Mouse (Mus musculus): ENCODE measurements around the gene Gabbr2. TPM values are rescaled to one million over a fixed set of nuclear protein-coding genes. Genes with fewer than 3 reads are reported as not detected.
A peak's percentile ranks its signal among the peaks of the same experiment; 100 is the strongest.

Gabbr2 gene
- polyA plus RNA-seq, 1 experiment from 2014 or later: 0.09 TPM

DNA sequence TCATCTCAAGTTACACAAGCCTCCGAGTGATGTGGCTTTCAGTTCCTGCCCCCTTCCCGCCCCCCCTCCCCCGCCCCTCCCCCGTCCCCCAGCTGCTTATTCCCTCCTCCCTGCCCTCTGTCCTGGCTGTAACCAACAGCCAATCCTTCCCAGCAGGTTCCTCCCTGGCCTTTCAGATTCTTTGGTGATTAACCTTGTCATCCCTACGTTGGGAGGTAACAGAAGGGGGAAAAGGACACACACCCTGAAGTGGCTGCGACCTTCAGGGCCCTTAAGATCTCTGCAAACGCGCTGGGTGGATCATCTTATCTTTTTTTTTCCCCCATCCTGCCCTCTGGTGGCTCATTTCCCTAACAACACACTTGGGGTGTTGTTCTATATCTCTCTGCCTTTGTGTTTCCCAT is 326.3 kb downstream of the Gabbr2 start:
- no peak for ATAC-seq (ENCODE audit: insufficient number of reproducible peaks, insufficient read depth, low FRiP score, low read depth)
- WGBS: 0% methylated on average over 7 of the region's 8 CpGs
- Histone ChIP-seq H3K27ac (ENCODE audit: low read length) (no peak overlapping the region), H3K4me2 (replicated peaks; ENCODE audit: low read depth, low read length) (no peak overlapping the region), H3K4me3 (ENCODE audit: low read depth, low read length) (no peak overlapping the region), H3K4me1 (ENCODE audit: control insufficient read depth, insufficient read depth, low read length) (peaks cover 6% of the 10 kb centered on the region; the same call in 1 of the 2 replicates), H3K27me3 (ENCODE audit: control insufficient read depth, insufficient read depth, low read length) (no peaks in the 10 kb centered on the region), H3K9me3 (ENCODE audit: control insufficient read depth, low read depth, low read length) (no peaks in the 10 kb centered on the region), H3K36me3 (ENCODE audit: control insufficient read depth, insufficient read depth, low read length) (no peaks in the 10 kb centered on the region), H3K9ac (replicated peaks; ENCODE audit: low read depth, low read length) (no peak overlapping the region)

GRCm38 (mm10) chr4:46664123-46665009 is 327.3 kb downstream of the Gabbr2 start:
- H3K4me2 ChIP-seq (replicated peaks; ENCODE audit: low read depth, low read length): peak overlapping the region; percentile 75
- 2% methylated on average over 34 of the region's 34 CpGs for WGBS
- peak; percentile 89 for ATAC-seq (ENCODE audit: insufficient number of reproducible peaks, insufficient read depth, low FRiP score, low read depth)
- H3K36me3 ChIP-seq (ENCODE audit: control insufficient read depth, insufficient read depth, low read length): no peaks in the 10 kb centered on the region
- no peaks in the 10 kb centered on the region for H3K27me3 ChIP-seq (ENCODE audit: control insufficient read depth, insufficient read depth, low read length)
- H3K27ac ChIP-seq (ENCODE audit: low read length): peak overlapping the region; percentile 81
- peaks cover 6% of the 10 kb centered on the region; the same call in 1 of the 2 replicates for H3K4me1 ChIP-seq (ENCODE audit: control insufficient read depth, insufficient read depth, low read length)
- no peaks in the 10 kb centered on the region for H3K9me3 ChIP-seq (ENCODE audit: control insufficient read depth, low read depth, low read length)
- H3K9ac ChIP-seq (replicated peaks; ENCODE audit: low read depth, low read length): peak overlapping the region; percentile 49
- peak overlapping the region; percentile 40 for H3K4me3 ChIP-seq (ENCODE audit: low read depth, low read length)

GRCm38 (mm10) chr4:46661433-46661832 is 330.2 kb downstream of the Gabbr2 start:
- Histone ChIP-seq H3K4me3 (ENCODE audit: low read depth, low read length) (no peak overlapping the region), H3K4me1 (ENCODE audit: control insufficient read depth, insufficient read depth, low read length) (peaks cover 6% of the 10 kb centered on the region; the same call in 1 of the 2 replicates), H3K27me3 (ENCODE audit: control insufficient read depth, insufficient read depth, low read length) (no peaks in the 10 kb centered on the region), H3K27ac (ENCODE audit: low read length) (no peak overlapping the region), H3K36me3 (ENCODE audit: control insufficient read depth, insufficient read depth, low read length) (no peaks in the 10 kb centered on the region), H3K4me2 (replicated peaks; ENCODE audit: low read depth, low read length) (no peak overlapping the region), H3K9me3 (ENCODE audit: control insufficient read depth, low read depth, low read length) (no peaks in the 10 kb centered on the region), H3K9ac (replicated peaks; ENCODE audit: low read depth, low read length) (no peak overlapping the region)
- 74% methylated on average over 9 of the region's 9 CpGs for WGBS
- ATAC-seq (ENCODE audit: insufficient number of reproducible peaks, insufficient read depth, low FRiP score, low read depth): no peak

GRCm38 (mm10) chr4:46658946-46659345 is 332.7 kb downstream of the Gabbr2 start:
- no peaks in the 10 kb centered on the region for H3K27me3 ChIP-seq (ENCODE audit: control insufficient read depth, insufficient read depth, low read length)
- H3K9ac ChIP-seq (replicated peaks; ENCODE audit: low read depth, low read length): no peak overlapping the region
- H3K9me3 ChIP-seq (ENCODE audit: control insufficient read depth, low read depth, low read length): no peaks in the 10 kb centered on the region
- no peaks in the 10 kb centered on the region for H3K36me3 ChIP-seq (ENCODE audit: control insufficient read depth, insufficient read depth, low read length)
- no peak overlapping the region for H3K27ac ChIP-seq (ENCODE audit: low read length)
- H3K4me2 ChIP-seq (replicated peaks; ENCODE audit: low read depth, low read length): no peak overlapping the region
- no peak for ATAC-seq (ENCODE audit: insufficient number of reproducible peaks, insufficient read depth, low FRiP score, low read depth)
- WGBS: 72% methylated on average over 5 of the region's 5 CpGs
- no peak overlapping the region for H3K4me3 ChIP-seq (ENCODE audit: low read depth, low read length)
- no peaks in the 10 kb centered on the region for H3K4me1 ChIP-seq (ENCODE audit: control insufficient read depth, insufficient read depth, low read length)

DNA sequence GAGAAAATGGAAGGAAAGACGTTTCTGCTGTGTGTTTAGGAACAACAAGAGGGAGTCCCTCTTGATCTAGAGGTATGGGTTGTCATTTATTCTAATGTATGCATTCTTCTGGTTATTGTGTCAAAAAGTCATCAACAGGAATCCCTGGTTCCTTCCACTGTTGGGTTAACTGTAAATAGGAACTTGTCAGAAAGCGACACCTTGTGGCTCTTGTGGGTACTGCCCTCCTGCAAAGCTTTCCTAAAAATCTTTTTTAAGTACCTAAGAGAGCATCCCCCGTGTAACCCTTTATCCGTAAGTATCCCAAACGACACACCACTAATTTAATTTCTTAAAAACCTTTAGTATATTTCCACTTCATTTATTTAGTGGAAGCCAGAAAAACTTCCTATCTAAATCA is 334.6 kb downstream of the Gabbr2 start:
- no peaks in the 10 kb centered on the region for H3K27me3 ChIP-seq (ENCODE audit: control insufficient read depth, insufficient read depth, low read length)
- no peak overlapping the region for H3K9ac ChIP-seq (replicated peaks; ENCODE audit: low read depth, low read length)
- no peaks in the 10 kb centered on the region for H3K9me3 ChIP-seq (ENCODE audit: control insufficient read depth, low read depth, low read length)
- no peak overlapping the region for H3K4me3 ChIP-seq (ENCODE audit: low read depth, low read length)
- H3K36me3 ChIP-seq (ENCODE audit: control insufficient read depth, insufficient read depth, low read length): no peaks in the 10 kb centered on the region
- H3K4me2 ChIP-seq (replicated peaks; ENCODE audit: low read depth, low read length): no peak overlapping the region
- no peak overlapping the region for H3K27ac ChIP-seq (ENCODE audit: low read length)
- ATAC-seq (ENCODE audit: insufficient number of reproducible peaks, insufficient read depth, low FRiP score, low read depth): no peak
- 11% methylated on average over 5 of the region's 5 CpGs for WGBS
- H3K4me1 ChIP-seq (ENCODE audit: control insufficient read depth, insufficient read depth, low read length): no peaks in the 10 kb centered on the region

DNA sequence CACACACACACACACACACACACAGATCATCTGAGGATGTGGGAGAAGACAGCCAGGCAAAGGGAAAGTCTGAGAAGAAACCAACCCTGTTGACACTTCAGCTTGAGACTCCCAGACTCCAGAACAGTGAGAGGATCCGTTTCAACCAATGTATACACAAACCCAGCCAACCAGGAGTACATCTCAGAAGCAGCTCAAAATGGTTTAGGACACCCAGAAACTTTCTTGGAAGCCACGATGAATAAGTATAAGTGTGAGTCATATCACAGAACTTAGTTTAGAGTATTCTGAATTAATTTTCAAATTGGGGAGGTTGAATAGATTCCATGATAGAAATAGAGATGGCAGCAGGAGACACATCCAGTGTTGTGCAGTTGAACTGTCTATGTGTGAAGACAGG is 335.7 kb downstream of the Gabbr2 start:
- WGBS: 69% methylated on average over 2 of the region's 2 CpGs
- H3K4me1 ChIP-seq (ENCODE audit: control insufficient read depth, insufficient read depth, low read length): no peaks in the 10 kb centered on the region
- H3K36me3 ChIP-seq (ENCODE audit: control insufficient read depth, insufficient read depth, low read length): no peaks in the 10 kb centered on the region
- H3K4me2 ChIP-seq (replicated peaks; ENCODE audit: low read depth, low read length): no peak overlapping the region
- 0 out of 2 replicates have a peak, but pooled peaks cover 3% of the 10 kb centered on the region for H3K27me3 ChIP-seq (ENCODE audit: control insufficient read depth, insufficient read depth, low read length)
- no peak overlapping the region for H3K27ac ChIP-seq (ENCODE audit: low read length)
- ATAC-seq (ENCODE audit: insufficient number of reproducible peaks, insufficient read depth, low FRiP score, low read depth): no peak
- no peaks in the 10 kb centered on the region for H3K9me3 ChIP-seq (ENCODE audit: control insufficient read depth, low read depth, low read length)
- no peak overlapping the region for H3K9ac ChIP-seq (replicated peaks; ENCODE audit: low read depth, low read length)
- H3K4me3 ChIP-seq (ENCODE audit: low read depth, low read length): no peak overlapping the region

DNA sequence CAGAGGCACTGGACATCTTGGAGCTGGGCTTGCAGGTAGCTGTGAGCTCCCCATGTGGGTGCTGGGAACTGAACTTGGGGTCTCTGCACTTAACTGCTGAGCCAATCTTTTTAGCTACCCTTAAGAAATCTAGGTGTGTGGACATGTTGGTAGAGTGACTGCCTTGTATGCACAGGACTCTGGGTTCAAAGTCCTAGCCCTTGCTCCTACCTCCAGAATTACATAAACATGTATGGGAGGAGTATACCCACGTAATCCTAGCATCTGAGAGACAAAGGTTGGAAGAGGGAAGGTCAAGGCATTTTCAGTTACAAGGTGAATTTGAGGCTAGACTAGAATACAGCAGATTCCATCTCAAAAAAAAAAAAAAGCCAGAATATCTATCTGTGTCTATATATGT is 336.4 kb downstream of the Gabbr2 start:
- 0 out of 2 replicates have a peak, but pooled peaks cover 3% of the 10 kb centered on the region for H3K27me3 ChIP-seq (ENCODE audit: control insufficient read depth, insufficient read depth, low read length)
- no peak for ATAC-seq (ENCODE audit: insufficient number of reproducible peaks, insufficient read depth, low FRiP score, low read depth)
- H3K4me3 ChIP-seq (ENCODE audit: low read depth, low read length): no peak overlapping the region
- H3K4me2 ChIP-seq (replicated peaks; ENCODE audit: low read depth, low read length): no peak overlapping the region
- H3K9ac ChIP-seq (replicated peaks; ENCODE audit: low read depth, low read length): no peak overlapping the region
- H3K36me3 ChIP-seq (ENCODE audit: control insufficient read depth, insufficient read depth, low read length): no peaks in the 10 kb centered on the region
- H3K27ac ChIP-seq (ENCODE audit: low read length): no peak overlapping the region
- H3K9me3 ChIP-seq (ENCODE audit: control insufficient read depth, low read depth, low read length): no peaks in the 10 kb centered on the region
- H3K4me1 ChIP-seq (ENCODE audit: control insufficient read depth, insufficient read depth, low read length): no peaks in the 10 kb centered on the region
- WGBS: 49% methylated on average over 1 of the region's 1 CpGs

- WGBS: 0% methylated on average over 67 of the region's 69 CpGs
- H3K9ac ChIP-seq (replicated peaks; ENCODE audit: low read depth, low read length): peak within 1 kb of the TSS; percentile 39
- H3K9me3 ChIP-seq (ENCODE audit: control insufficient read depth, low read depth, low read length): no peaks in the 10 kb centered on the region
- peak within 1 kb of the TSS; percentile 53 for H3K27ac ChIP-seq (ENCODE audit: low read length)
- H3K27me3 ChIP-seq (ENCODE audit: control insufficient read depth, insufficient read depth, low read length): 0 out of 2 replicates have a peak, but pooled peaks cover 3% of the 10 kb centered on the region
- no peaks in the 10 kb centered on the region for H3K36me3 ChIP-seq (ENCODE audit: control insufficient read depth, insufficient read depth, low read length)
- H3K4me1 ChIP-seq (ENCODE audit: control insufficient read depth, insufficient read depth, low read length): 0 out of 2 replicates have a peak, but pooled peaks cover 6% of the 10 kb centered on the region
- ATAC-seq (ENCODE audit: insufficient number of reproducible peaks, insufficient read depth, low FRiP score, low read depth): peak; percentile 96
- peak within 1 kb of the TSS; percentile 54 for H3K4me3 ChIP-seq (ENCODE audit: low read depth, low read length)
- peak within 1 kb of the TSS; percentile 95 for H3K4me2 ChIP-seq (replicated peaks; ENCODE audit: low read depth, low read length)
Observed at GRCm38 (mm10) chr4:46650086-46650753, 341.5 kb downstream of the Gabbr2 start, which contains the start of gene Tbc1d2. Tbc1d2 (minus strand) TSS chr4:46650209.

Measured in stomach, embryonic 14.5 days (tissue).